Mouse (Mus musculus): ENCODE measurements around the gene Ehmt1.

DNA sequence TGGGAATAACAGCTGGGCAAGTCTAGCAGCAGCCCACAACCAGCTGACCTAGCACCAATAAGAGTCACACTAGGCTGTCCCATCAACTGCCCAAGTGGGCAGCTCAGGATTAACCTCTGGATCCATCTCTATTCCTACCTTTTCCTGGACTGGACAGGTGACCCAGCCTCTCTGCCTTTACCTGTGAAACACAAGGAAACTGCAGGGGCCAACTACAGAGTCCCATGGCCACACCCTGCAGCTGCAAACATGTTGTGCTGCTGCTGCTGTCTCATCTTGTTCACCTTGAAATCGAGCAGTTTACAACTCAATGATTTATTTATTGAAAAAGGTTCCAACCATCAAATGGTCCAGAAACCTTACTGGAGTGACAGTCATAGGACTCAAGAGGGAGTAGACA, 72.9 kb downstream of the Ehmt1 start:
- TF ChIP-seq CTCF (IDR thresholded peaks at IDR 0.05; ENCODE audit: low read depth, low read length), result no peak
- TF ChIP-seq POLR2A (IDR thresholded peaks at IDR 0.05; ENCODE audit: borderline replicate concordance, low read depth, low read length), result no peak
